Mouse (Mus musculus) embryonic facial prominence, embryonic 15.5 days (tissue): ENCODE results near the gene Atrnl1. TPM values are rescaled to one million over a fixed set of nuclear protein-coding genes. Genes with fewer than 3 reads are reported as not detected.

Experiments
- ATAC-seq: fragments of 200-750 bp; cut with Nextera tagmentation; 2 replicates; pipeline ENCODE4 v1.8.0; 2017; ENCODE audit warnings: low read depth, moderate TSS enrichment; ENCODE audit not compliant: insufficient number of reproducible peaks, low FRiP score, low TSS enrichment
- H3K27ac ChIP-seq: fragments of 300-500 bp; sonication (generic); replicated peaks from 2 replicates; pipeline ENCODE4 v1.5.1; 2015; ENCODE audit warnings: mild to moderate bottlenecking, inconsistent platforms
- H3K27me3 ChIP-seq: fragments of 300-500 bp; sonication (generic); 2 replicates; pipeline ENCODE4 v1.6.1; 2015; ENCODE audit warnings: inconsistent platforms
- H3K36me3 ChIP-seq: fragments of 300-500 bp; sonication (generic); 2 replicates; pipeline ENCODE4 v1.6.1; 2015; ENCODE audit warnings: mild to moderate bottlenecking, inconsistent platforms
- H3K4me1 ChIP-seq: fragments of 300-500 bp; sonication (generic); 2 replicates; pipeline ENCODE4 v1.6.1; 2015; ENCODE audit warnings: inconsistent platforms
- H3K4me2 ChIP-seq: fragments of 300-500 bp; sonication (generic); replicated peaks from 2 replicates; pipeline ENCODE4 v1.6.1; 2015; ENCODE audit warnings: mild to moderate bottlenecking, inconsistent platforms
- H3K4me3 ChIP-seq: fragments of 300-500 bp; sonication (generic); replicated peaks from 2 replicates; pipeline ENCODE4 v1.5.1; 2015; ENCODE audit warnings: mild to moderate bottlenecking, inconsistent platforms
- H3K9ac ChIP-seq: fragments of 300-500 bp; sonication (generic); 2 replicates; pipeline ENCODE4 v1.6.1; 2015; ENCODE audit warnings: inconsistent platforms
- H3K9me3 ChIP-seq: fragments of 300-500 bp; sonication (generic); replicated peaks from 2 replicates; pipeline ENCODE4 v1.6.1; 2016; ENCODE audit warnings: inconsistent platforms
- WGBS: fragments of 180-500 bp; shearing (Covaris S2); methylation state at CpG from one replicate; pipeline ENCODE4 v1.1.7; 2015; 5-methylcytosine and 5-hydroxymethylcytosine counted together
- polyA plus RNA-seq: library from polyadenylated mRNA; unstranded; fragments of >200 nt; fragmentation: Nextera tagmentation; extraction: Ambion mirVana; gene quantifications from 2 replicates; pipeline ENCODE4 v1.2.1, GENCODE M21; 2015

Gene Atrnl1
- polyA plus RNA-seq, 1 experiment from 2014 or later = 7.1 TPM

GRCm38 (mm10) chr19:58121628-58122027 is 510.8 kb downstream of the Atrnl1 start:
- Histone ChIP-seq H3K9ac (no peak overlapping the region), H3K4me2 (no peak overlapping the region), H3K4me3 (no peak overlapping the region), H3K9me3 (no peaks in the 10 kb centered on the region), H3K27ac (no peak overlapping the region), H3K27me3 (no peaks in the 10 kb centered on the region), H3K36me3 (no peaks in the 10 kb centered on the region; the same call in 1 of the 2 replicates), H3K4me1 (peaks cover 36% of the 10 kb centered on the region)
- ATAC-seq = no peak
- 31% methylated on average over 6 of the region's 6 CpGs for WGBS

GRCm38 (mm10) chr19:58123620-58124019 is 512.8 kb downstream of the Atrnl1 start:
- Histone ChIP-seq H3K9ac (no peak overlapping the region), H3K27me3 (no peaks in the 10 kb centered on the region), H3K27ac (no peak overlapping the region), H3K9me3 (no peaks in the 10 kb centered on the region), H3K4me3 (no peak overlapping the region), H3K4me1 (peaks cover 31% of the 10 kb centered on the region), H3K4me2 (no peak overlapping the region), H3K36me3 (no peaks in the 10 kb centered on the region; the same call in 1 of the 2 replicates)
- no peak for ATAC-seq
- WGBS = 84% methylated on average over 3 of the region's 3 CpGs

DNA sequence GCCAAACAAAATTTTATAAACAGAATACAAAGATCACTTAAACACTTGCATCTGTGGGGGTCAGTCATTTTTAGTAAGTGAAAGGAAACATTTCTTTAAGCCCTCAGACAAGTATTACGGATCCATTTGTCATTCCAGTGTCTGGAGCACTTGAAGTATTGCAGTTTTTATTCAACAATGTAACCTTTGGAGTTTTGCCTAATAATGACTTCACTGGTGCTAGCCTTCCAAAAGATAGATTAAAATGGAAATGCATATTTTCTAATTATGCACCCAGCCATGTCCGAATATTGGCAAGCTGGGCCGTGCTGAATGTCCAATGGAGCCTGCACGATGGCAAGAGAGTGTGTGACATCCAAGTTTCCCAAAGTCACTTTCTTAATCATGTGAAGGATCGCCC is 513.7 kb downstream of the Atrnl1 start:
- H3K4me3 ChIP-seq = no peak overlapping the region
- WGBS = 69% methylated on average over 5 of the region's 5 CpGs
- H3K9me3 ChIP-seq = no peaks in the 10 kb centered on the region
- no peak for ATAC-seq
- H3K27ac ChIP-seq = no peak overlapping the region
- no peaks in the 10 kb centered on the region for H3K27me3 ChIP-seq
- H3K9ac ChIP-seq = no peak overlapping the region
- no peak overlapping the region for H3K4me2 ChIP-seq
- peaks cover 27% of the 10 kb centered on the region for H3K4me1 ChIP-seq
- H3K36me3 ChIP-seq = no peaks in the 10 kb centered on the region; the same call in 1 of the 2 replicates

DNA sequence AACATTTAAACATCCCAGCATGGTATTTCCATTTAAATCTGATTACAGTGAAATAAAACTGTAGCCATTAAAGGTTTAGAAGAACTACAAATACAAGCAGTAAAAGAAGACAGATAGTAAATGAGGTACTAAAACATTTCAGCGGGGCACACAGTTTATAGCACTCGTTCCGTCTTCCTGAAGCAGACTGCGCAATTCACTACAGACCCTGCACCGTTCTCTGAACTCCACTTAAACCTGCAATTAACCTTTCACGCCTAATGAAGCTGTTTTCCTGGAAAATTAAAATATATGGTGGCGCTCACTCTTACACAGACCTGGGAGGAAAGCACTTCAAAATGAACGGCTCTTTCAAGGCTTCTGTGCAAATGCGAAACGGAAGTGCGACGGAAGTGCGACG is 514.2 kb downstream of the Atrnl1 start:
- Histone ChIP-seq H3K4me2 (no peak overlapping the region), H3K4me3 (no peak overlapping the region), H3K27ac (no peak overlapping the region), H3K9me3 (no peaks in the 10 kb centered on the region), H3K4me1 (peaks cover 23% of the 10 kb centered on the region), H3K27me3 (no peaks in the 10 kb centered on the region), H3K36me3 (no peaks in the 10 kb centered on the region; the same call in 1 of the 2 replicates), H3K9ac (no peak overlapping the region)
- no peak for ATAC-seq
- 84% methylated on average over 14 of the region's 14 CpGs for WGBS

- no peak overlapping the region for H3K4me2 ChIP-seq
- no peak overlapping the region for H3K9ac ChIP-seq
- ATAC-seq = no peak
- WGBS = 87% methylated on average over 9 of the region's 9 CpGs
- no peaks in the 10 kb centered on the region for H3K9me3 ChIP-seq
- no peak overlapping the region for H3K27ac ChIP-seq
- H3K27me3 ChIP-seq = no peaks in the 10 kb centered on the region
- H3K4me3 ChIP-seq = no peak overlapping the region
- peaks cover 13% of the 10 kb centered on the region for H3K36me3 ChIP-seq
- no peaks in the 10 kb centered on the region for H3K4me1 ChIP-seq
Measured at GRCm38 (mm10) chr19:58131896-58132295, 521.1 kb downstream of the Atrnl1 start.

- Histone ChIP-seq H3K9me3 (no peaks in the 10 kb centered on the region), H3K4me2 (no peak overlapping the region), H3K27ac (no peak overlapping the region), H3K4me1 (peaks cover under 1% of the 10 kb centered on the region; the same call in 1 of the 2 replicates), H3K27me3 (no peaks in the 10 kb centered on the region), H3K4me3 (no peak overlapping the region), H3K36me3 (no peaks in the 10 kb centered on the region), H3K9ac (no peak overlapping the region)
- 56% methylated on average over 13 of the region's 13 CpGs for WGBS
- no peak for ATAC-seq
Measured at GRCm38 (mm10) chr19:58140191-58140784, 529.5 kb downstream of the Atrnl1 start.

DNA sequence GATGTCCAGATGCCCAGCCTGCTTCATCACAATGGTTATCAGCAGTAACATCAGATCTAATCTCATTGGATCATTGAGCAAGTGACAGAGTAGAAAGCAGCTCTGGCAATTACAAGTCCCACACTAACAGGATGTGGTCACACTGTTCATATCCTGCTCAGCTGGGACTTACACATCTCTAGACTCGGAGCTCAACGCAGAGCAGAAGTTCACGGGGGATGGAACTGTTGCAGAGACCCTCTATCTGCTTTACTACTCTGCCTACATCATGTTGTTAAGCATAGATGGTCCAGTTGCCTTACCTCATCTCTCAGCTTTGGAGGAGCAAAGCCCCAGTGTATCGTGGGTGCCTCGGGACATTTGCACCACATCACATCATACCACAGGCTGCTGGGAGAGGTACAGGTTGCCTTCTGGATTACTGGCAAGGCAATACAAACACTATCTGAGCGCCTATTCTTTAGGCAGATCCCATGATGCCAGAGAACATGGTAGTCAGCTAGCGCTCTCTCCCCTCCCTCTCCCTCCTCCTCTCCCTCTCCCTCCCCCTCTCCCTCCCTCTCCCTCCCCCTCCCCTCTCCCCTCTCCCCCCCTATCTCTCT is 533.1 kb downstream of the Atrnl1 start:
- Histone ChIP-seq H3K9ac (no peak overlapping the region), H3K27me3 (no peaks in the 10 kb centered on the region), H3K36me3 (no peaks in the 10 kb centered on the region), H3K9me3 (no peaks in the 10 kb centered on the region), H3K4me3 (no peak overlapping the region), H3K4me1 (peaks cover 7% of the 10 kb centered on the region), H3K27ac (no peak overlapping the region), H3K4me2 (no peak overlapping the region)
- WGBS = 92% methylated on average over 7 of the region's 7 CpGs
- no peak for ATAC-seq

DNA sequence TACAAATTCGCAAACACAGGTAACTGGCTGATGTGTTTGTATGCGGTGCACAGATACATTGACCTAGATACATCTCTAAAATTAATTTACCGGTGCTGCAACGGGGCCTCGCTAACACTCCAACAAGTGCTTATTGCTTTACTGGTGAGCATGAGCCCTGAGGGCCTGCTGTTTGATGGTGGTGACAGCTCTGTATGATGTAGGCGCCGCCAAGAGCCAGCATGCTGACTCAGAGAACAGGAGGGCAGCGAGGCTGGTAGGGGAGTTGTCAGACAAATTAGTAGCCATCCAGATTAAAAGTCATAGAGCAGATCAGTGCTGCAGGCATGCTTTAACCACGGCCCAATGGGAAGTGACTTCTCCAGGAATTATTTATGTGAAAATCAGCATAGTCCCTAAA is 534.7 kb downstream of the Atrnl1 start:
- Histone ChIP-seq H3K4me2 (no peak overlapping the region), H3K27me3 (no peaks in the 10 kb centered on the region), H3K9me3 (no peaks in the 10 kb centered on the region), H3K4me3 (no peak overlapping the region), H3K27ac (no peak overlapping the region), H3K36me3 (no peaks in the 10 kb centered on the region), H3K4me1 (peaks cover 7% of the 10 kb centered on the region), H3K9ac (no peak overlapping the region)
- WGBS = 57% methylated on average over 9 of the region's 9 CpGs
- no peak for ATAC-seq

GRCm38 (mm10) chr19:58151257-58151656 is 540.4 kb downstream of the Atrnl1 start:
- Histone ChIP-seq H3K27ac (no peak overlapping the region), H3K4me2 (no peak overlapping the region), H3K27me3 (no peaks in the 10 kb centered on the region), H3K9ac (no peak overlapping the region), H3K36me3 (no peaks in the 10 kb centered on the region), H3K4me1 (no peaks in the 10 kb centered on the region), H3K9me3 (no peaks in the 10 kb centered on the region), H3K4me3 (no peak overlapping the region)
- ATAC-seq = no peak
- 78% methylated on average over 7 of the region's 7 CpGs for WGBS

DNA sequence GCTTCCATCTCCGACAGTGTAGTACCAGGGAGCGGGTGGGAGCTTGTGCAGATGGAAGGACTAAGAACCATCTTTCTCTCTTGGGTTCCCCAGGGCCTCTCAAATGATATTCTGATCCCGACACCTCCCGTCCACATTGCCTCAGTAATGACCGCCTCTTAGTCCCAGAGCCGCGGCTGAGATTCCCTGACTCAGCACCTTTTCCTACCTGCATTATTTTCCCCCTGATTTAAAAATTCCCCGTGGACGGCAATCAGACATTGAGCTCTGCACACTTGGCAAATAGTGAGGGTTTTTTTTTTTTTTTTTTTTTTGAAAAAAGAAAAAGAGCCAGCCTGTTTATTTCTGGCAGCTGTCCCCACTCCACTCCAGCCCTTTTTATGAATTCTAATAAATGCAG is 550.7 kb downstream of the Atrnl1 start:
- H3K36me3 ChIP-seq = no peaks in the 10 kb centered on the region
- no peak overlapping the region for H3K27ac ChIP-seq
- H3K9ac ChIP-seq = no peak overlapping the region
- WGBS = 70% methylated on average over 9 of the region's 9 CpGs
- H3K9me3 ChIP-seq = no peaks in the 10 kb centered on the region
- no peak for ATAC-seq
- H3K4me3 ChIP-seq = no peak overlapping the region
- H3K4me2 ChIP-seq = no peak overlapping the region
- H3K4me1 ChIP-seq = 0 out of 2 replicates have a peak, but pooled peaks cover 9% of the 10 kb centered on the region
- no peaks in the 10 kb centered on the region for H3K27me3 ChIP-seq

GRCm38 (mm10) chr19:58164896-58165634 is 554.2 kb downstream of the Atrnl1 start:
- Histone ChIP-seq H3K9me3 (no peaks in the 10 kb centered on the region), H3K27ac (no peak overlapping the region), H3K36me3 (no peaks in the 10 kb centered on the region), H3K4me2 (no peak overlapping the region), H3K4me3 (no peak overlapping the region), H3K27me3 (0 out of 2 replicates have a peak, but pooled peaks cover 3% of the 10 kb centered on the region), H3K9ac (no peak overlapping the region), H3K4me1 (0 out of 2 replicates have a peak, but pooled peaks cover 9% of the 10 kb centered on the region)
- ATAC-seq = no peak
- WGBS = 74% methylated on average over 7 of the region's 7 CpGs
